Mouse (Mus musculus) cortical plate, adult 2 months (tissue): ENCODE data around the gene Dmgdh.

Source experiments
- CTCF ChIP-seq: fragments of 200-500 bp; IDR thresholded peaks from 2 replicates; pipeline ENCODE4 v1.5.1; 2011; ENCODE audit warnings: mild to moderate bottlenecking, control low read depth, low read length; ENCODE audit not compliant: insufficient read depth; ENCODE audit errors: extremely low read depth
- POLR2A ChIP-seq: fragments of 200-500 bp; IDR thresholded peaks from 2 replicates; pipeline ENCODE4 v1.6.1; 2011; ENCODE audit warnings: mild to moderate bottlenecking, low read length, control low read depth; ENCODE audit not compliant: insufficient read depth; ENCODE audit errors: extremely low read depth

- TF ChIP-seq POLR2A (no peak), CTCF (no peak)
Observed at GRCm38 (mm10) chr13:93786051-93786450, 111.8 kb downstream of the Dmgdh start.
